Mouse (Mus musculus): ENCODE measurements around the gene Haus6.
"Not testable (repeated sequence)": the region's sequence is repeated elsewhere in the genome, so short reads cannot be mapped to it uniquely, and the experiment has no call there.

DNA sequence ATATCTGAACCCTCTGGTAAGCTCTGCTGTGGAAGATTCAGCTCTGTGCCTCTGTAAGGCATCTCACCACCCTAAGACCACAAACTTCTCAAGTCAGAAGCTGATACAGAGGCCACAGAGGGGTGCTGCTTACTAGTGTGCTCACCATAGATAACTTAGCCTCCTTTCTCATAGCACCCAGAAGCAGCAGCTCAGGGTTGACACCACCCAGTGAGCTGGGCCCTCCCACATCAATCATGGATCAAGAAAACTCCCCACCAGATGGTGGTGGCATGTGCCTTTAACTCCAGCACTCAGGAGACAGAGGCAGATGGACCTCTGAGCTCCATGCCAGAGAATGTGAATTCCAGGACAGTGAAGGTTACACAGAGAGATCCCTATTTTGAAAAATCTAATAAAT lies 23.0 kb upstream of the Haus6 start:
- not testable (repeated sequence) for TF ChIP-seq POLR2A (IDR thresholded peaks at IDR 0.05; ENCODE audit: borderline replicate concordance, control insufficient read depth, low read depth, low read length); CTCF (IDR thresholded peaks at IDR 0.05; ENCODE audit: control insufficient read depth, insufficient read depth, low read length)
